12 mouse cellular contexts compared by ENCODE assay signal in genomic region chr5:100178122-100178780, GRCm38 (mm10). TPM values are rescaled to one million over a fixed set of nuclear protein-coding genes. Genes with fewer than 3 reads are reported as not detected.
A peak's percentile ranks its signal among the peaks of the same experiment; 100 is the strongest.
DNase-seq lines count a peak whose midpoint lies in the region; ATAC-seq and TF ChIP-seq lines count a peak whose summit lies in the region.
"Had no signal": no experiment of that assay in that cellular context is flagged by ENCODE, and none has a peak within 500 bp of the region (broad histone marks: within the 10 kb centered on the region; RNA-seq: fewer than 3 reads in every experiment).

No protein-coding gene starts in this region.

- no peak for TF ChIP-seq EP300 in lung, postnatal 0 days (IDR thresholded peaks at IDR 0.05)

- no peak overlapping the region for H3K9ac ChIP-seq in lung, embryonic 16.5 days (ENCODE audit: low read length)
- H3K9ac ChIP-seq in lung, postnatal 0 days (replicated peaks; ENCODE audit: low read depth) = no peak overlapping the region
- H3K9ac ChIP-seq in forebrain, embryonic 12.5 days = no peak overlapping the region
- H3K9ac ChIP-seq in hindbrain, embryonic 15.5 days = no peak overlapping the region
- no peak overlapping the region for H3K9ac ChIP-seq in midbrain, postnatal 0 days (replicated peaks; ENCODE audit: low read length, poor library complexity, severe bottlenecking)
- H3K9ac ChIP-seq: heart, embryonic 12.5 days; intestine, embryonic 15.5 days; liver, embryonic 14.5 days had no signal

- no peaks in the 10 kb centered on the region for H3K9me3 ChIP-seq in lung, embryonic 16.5 days (ENCODE audit: control insufficient read depth, low read length)
- no peaks in the 10 kb centered on the region for H3K9me3 ChIP-seq in lung, postnatal 0 days (ENCODE audit: low read length)
- no peaks in the 10 kb centered on the region for H3K9me3 ChIP-seq in forebrain, embryonic 12.5 days
- H3K9me3 ChIP-seq in hindbrain, embryonic 15.5 days = no peaks in the 10 kb centered on the region
- no peaks in the 10 kb centered on the region for H3K9me3 ChIP-seq in midbrain, postnatal 0 days (ENCODE audit: low read length)
- H3K9me3 ChIP-seq: embryonic facial prominence, embryonic 10.5 days; heart, embryonic 12.5 days; intestine, embryonic 15.5 days had no signal

- no peak for TF ChIP-seq CTCF in lung, postnatal 0 days (IDR thresholded peaks at IDR 0.05)
- no peak for TF ChIP-seq CTCF in midbrain, postnatal 0 days (IDR thresholded peaks at IDR 0.05)

- no peaks in the 10 kb centered on the region for H3K27me3 ChIP-seq in lung, embryonic 16.5 days (ENCODE audit: control insufficient read depth, insufficient read depth, low read depth, low read length)
- no peaks in the 10 kb centered on the region for H3K27me3 ChIP-seq in lung, postnatal 0 days (replicated peaks; ENCODE audit: insufficient read depth, low read length)
- no peaks in the 10 kb centered on the region for H3K27me3 ChIP-seq in forebrain, embryonic 12.5 days
- no peaks in the 10 kb centered on the region for H3K27me3 ChIP-seq in hindbrain, embryonic 15.5 days
- H3K27me3 ChIP-seq in midbrain, postnatal 0 days (ENCODE audit: insufficient read depth, low read length) = no peaks in the 10 kb centered on the region
- H3K27me3 ChIP-seq: intestine, embryonic 15.5 days had no signal

- H3K36me3 ChIP-seq in lung, embryonic 16.5 days (ENCODE audit: control insufficient read depth, insufficient read depth, low read length) = no peaks in the 10 kb centered on the region
- no peaks in the 10 kb centered on the region for H3K36me3 ChIP-seq in lung, postnatal 0 days (ENCODE audit: insufficient read depth, low read length)
- no peaks in the 10 kb centered on the region for H3K36me3 ChIP-seq in forebrain, embryonic 12.5 days (replicated peaks)
- H3K36me3 ChIP-seq in hindbrain, embryonic 15.5 days = no peaks in the 10 kb centered on the region
- H3K36me3 ChIP-seq in midbrain, postnatal 0 days (ENCODE audit: insufficient read depth, low read length) = no peaks in the 10 kb centered on the region
- H3K36me3 ChIP-seq: embryonic facial prominence, embryonic 10.5 days; heart, embryonic 12.5 days; intestine, embryonic 15.5 days had no signal

- H3K4me3 ChIP-seq in lung, embryonic 16.5 days (ENCODE audit: low read length) = no peak overlapping the region
- H3K4me3 ChIP-seq in lung, postnatal 0 days (ENCODE audit: low read depth, low read length) = no peak overlapping the region
- H3K4me3 ChIP-seq in forebrain, embryonic 12.5 days (replicated peaks) = no peak overlapping the region
- no peak overlapping the region for H3K4me3 ChIP-seq in hindbrain, embryonic 15.5 days
- no peak overlapping the region for H3K4me3 ChIP-seq in midbrain, postnatal 0 days (ENCODE audit: low read depth, low read length)
- H3K4me3 ChIP-seq: embryonic facial prominence, embryonic 10.5 days; heart, embryonic 12.5 days; intestine, embryonic 15.5 days had no signal

- WGBS in lung, embryonic 16.5 days = 72% methylated on average over 4 of the region's 4 CpGs
- 62% methylated on average over 4 of the region's 4 CpGs for WGBS in lung, postnatal 0 days
- 49% methylated on average over 4 of the region's 4 CpGs for WGBS in forebrain, embryonic 12.5 days
- 67% methylated on average over 4 of the region's 4 CpGs for WGBS in hindbrain, embryonic 15.5 days
- 76% methylated on average over 4 of the region's 4 CpGs for WGBS in midbrain, postnatal 0 days

- no peak overlapping the region; the same call in 1 of the 2 replicates for H3K27ac ChIP-seq in lung, embryonic 16.5 days (ENCODE audit: low read length)
- H3K27ac ChIP-seq in lung, postnatal 0 days (ENCODE audit: low read length) = no peak overlapping the region
- H3K27ac ChIP-seq in forebrain, embryonic 12.5 days = peak overlapping the region; percentile 85
- H3K27ac ChIP-seq in hindbrain, embryonic 15.5 days (replicated peaks) = peak overlapping the region; percentile 38; the same call in 1 of the 2 replicates
- no peak overlapping the region for H3K27ac ChIP-seq in midbrain, postnatal 0 days (ENCODE audit: low read depth, low read length)
- H3K27ac ChIP-seq: embryonic facial prominence, embryonic 10.5 days; intestine, embryonic 15.5 days; liver, embryonic 14.5 days had no signal

- peak; percentile 15; the same call in 1 of the 2 replicates for ATAC-seq in lung, embryonic 16.5 days (ENCODE audit: low read depth)
- ATAC-seq in lung, postnatal 0 days = no peak
- ATAC-seq in forebrain, embryonic 12.5 days (ENCODE audit: low FRiP score) = peak; percentile 92
- peak; percentile 70 for ATAC-seq in hindbrain, embryonic 15.5 days (ENCODE audit: low FRiP score, low read depth)
- peak; percentile 51; the same call in 1 of the 2 replicates for ATAC-seq in midbrain, postnatal 0 days (ENCODE audit: low FRiP score)
- ATAC-seq: activated CD4-positive, CD25-positive, alpha-beta regulatory T cell, adult 4 months; intestine, embryonic 15.5 days had no signal

- H3K4me1 ChIP-seq in lung, embryonic 16.5 days (replicated peaks; ENCODE audit: control insufficient read depth, insufficient read depth, low read length) = peaks cover 15% of the 10 kb centered on the region
- H3K4me1 ChIP-seq in lung, postnatal 0 days (ENCODE audit: insufficient read depth, low read depth, low read length) = no peaks in the 10 kb centered on the region
- peaks cover 12% of the 10 kb centered on the region for H3K4me1 ChIP-seq in forebrain, embryonic 12.5 days
- peaks cover 17% of the 10 kb centered on the region for H3K4me1 ChIP-seq in hindbrain, embryonic 15.5 days (replicated peaks)
- H3K4me1 ChIP-seq in midbrain, postnatal 0 days (ENCODE audit: insufficient read depth, low read length) = peaks cover 10% of the 10 kb centered on the region; the same call in 1 of the 2 replicates

- H3K4me2 ChIP-seq in lung, embryonic 16.5 days (ENCODE audit: low read depth, low read length) = no peak overlapping the region
- H3K4me2 ChIP-seq in lung, postnatal 0 days (replicated peaks; ENCODE audit: low read depth, low read length) = no peak overlapping the region
- H3K4me2 ChIP-seq in forebrain, embryonic 12.5 days = no peak overlapping the region
- no peak overlapping the region for H3K4me2 ChIP-seq in hindbrain, embryonic 15.5 days
- no peak overlapping the region for H3K4me2 ChIP-seq in midbrain, postnatal 0 days (ENCODE audit: low read depth, low read length, poor library complexity, severe bottlenecking)
- H3K4me2 ChIP-seq: heart, embryonic 12.5 days; intestine, embryonic 15.5 days had no signal

- no peak for DNase-seq in lung, postnatal 0 days (ENCODE audit: low spot score)
- DNase-seq in midbrain, postnatal 0 days (ENCODE audit: low spot score) = peak; percentile 82
- DNase-seq in T-cell, adult 2 months (ENCODE audit: low spot score) = no peak
- DNase-seq in gastrocnemius, adult 8-10 months (ENCODE audit: low spot score in 2 of 2) = no peak

RNA-seq across cellular contexts. Expression of gene Tmem150c, which starts 18.6 kb away (rescaled TPM):
- 9.4 and 10.1 TPM in 2 replicates for polyA plus RNA-seq in lung, embryonic 16.5 days (2015; fragmentation: Nextera tagmentation; extraction: Ambion mirVana)
- 5.4 and 7.6 TPM in 2 replicates for polyA plus RNA-seq in lung, postnatal 0 days (2015; fragmentation: Nextera tagmentation; extraction: Ambion mirVana)
- polyA plus RNA-seq in forebrain, embryonic 12.5 days (2016; fragmentation: Nextera tagmentation; extraction: Ambion mirVana) = 5.8 and 6.3 TPM in 2 replicates
- 31.2 and 36.4 TPM in 2 replicates for polyA plus RNA-seq in hindbrain, embryonic 15.5 days (2015; fragmentation: Nextera tagmentation; extraction: Ambion mirVana)
- 63.7 and 83.0 TPM in 2 replicates for total RNA-seq in midbrain, postnatal 0 days (2014; rRNA removed)
- 42.9 and 49.1 TPM in 2 replicates for polyA plus RNA-seq in midbrain, postnatal 0 days (2015; fragmentation: Nextera tagmentation; extraction: Ambion mirVana)
- 1 to 10 TPM in 2 of 4 experiments, under 1 TPM in 2; 0.64 to 2.9 (median 1.1) TPM for total RNA-seq in gastrocnemius, adult 8-10 months (2022)
- polyA plus RNA-seq: activated CD4-positive, CD25-positive, alpha-beta regulatory T cell, adult 4 months had no signal

Comparison
In these comparisons a context has a peak if more than half of its experiments do, and no peak if none do; other contexts are left out.
1. H3K27ac ChIP-seq: peak in forebrain, embryonic 12.5 days (single experiment) and hindbrain, embryonic 15.5 days (single experiment); none in lung, embryonic 16.5 days (single experiment), lung, postnatal 0 days (single experiment) and midbrain, postnatal 0 days (single experiment).